Comparison of ENCODE assay signal across 8 mouse cellular contexts in genomic region chr5:137072079-137072960, GRCm38 (mm10). TPM values are rescaled to one million over a fixed set of nuclear protein-coding genes. Genes with fewer than 3 reads are reported as not detected.
DNase-seq lines count a peak whose midpoint lies in the region; ATAC-seq and TF ChIP-seq lines count a peak whose summit lies in the region.

Gene Serpine1 (minus strand): TSS chr5:137072268.

- no peaks in the 10 kb centered on the region for H3K9me3 ChIP-seq in ES-Bruce4 (replicated peaks; ENCODE audit: control insufficient read depth, insufficient read depth, low read length, poor library complexity, severe bottlenecking)
- no peaks in the 10 kb centered on the region for H3K9me3 ChIP-seq in forebrain, embryonic 10.5 days
- H3K9me3 ChIP-seq in heart, embryonic 15.5 days (replicated peaks), result no peaks in the 10 kb centered on the region
- H3K9me3 ChIP-seq in kidney, postnatal 0 days (replicated peaks; ENCODE audit: low read length), result no peaks in the 10 kb centered on the region
- no peaks in the 10 kb centered on the region for H3K9me3 ChIP-seq in liver, embryonic 16.5 days (replicated peaks; ENCODE audit: control insufficient read depth, low read length)

- H3K36me3 ChIP-seq in ES-Bruce4 (ENCODE audit: control insufficient read depth, insufficient read depth, low read length, poor library complexity, severe bottlenecking), result no peaks in the 10 kb centered on the region
- no peaks in the 10 kb centered on the region for H3K36me3 ChIP-seq in forebrain, embryonic 10.5 days (replicated peaks)
- no peaks in the 10 kb centered on the region for H3K36me3 ChIP-seq in heart, embryonic 15.5 days
- H3K36me3 ChIP-seq in kidney, postnatal 0 days (ENCODE audit: insufficient read depth, low read length), result no peaks in the 10 kb centered on the region
- no peaks in the 10 kb centered on the region for H3K36me3 ChIP-seq in liver, embryonic 16.5 days (ENCODE audit: control insufficient read depth, insufficient read depth)

- TF ChIP-seq EP300 in ES-Bruce4 (IDR thresholded peaks at IDR 0.05; ENCODE audit: insufficient read depth, low read depth, low read length), result peak; percentile 72

- peak; percentile 87 for ATAC-seq in heart, embryonic 15.5 days (replicated peaks; ENCODE audit: insufficient number of reproducible peaks, insufficient read depth, low FRiP score, low read depth)
- peak; percentile 84 for ATAC-seq in kidney, postnatal 0 days (replicated peaks; ENCODE audit: low FRiP score, low read depth)
- peak; percentile 70 for ATAC-seq in liver, embryonic 16.5 days (ENCODE audit: low read depth)

- H3K9ac ChIP-seq in ES-Bruce4 (ENCODE audit: low read depth, poor library complexity, severe bottlenecking), result 0 out of 2 replicates have a peak within 1 kb of the TSS, but pooled peaks have one; percentile 7
- H3K9ac ChIP-seq in heart, embryonic 15.5 days, result no peak within 1 kb of the TSS
- H3K9ac ChIP-seq in kidney, postnatal 0 days (ENCODE audit: low read depth, low read length), result no peak within 1 kb of the TSS; the same call in 1 of the 2 replicates
- H3K9ac ChIP-seq in liver, embryonic 16.5 days (ENCODE audit: low read depth, low read length), result no peak within 1 kb of the TSS

- DNase-seq in brain, adult 2 months (ENCODE audit: low read depth, low spot score), result peak; percentile 87
- DNase-seq in forebrain, embryonic 10.5 days (ENCODE audit: extremely low spot score, low spot score), result peak; percentile 71
- peak; percentile 94 for DNase-seq in kidney, postnatal 0 days (ENCODE audit: low spot score)
- peak; percentile 65 for DNase-seq in thymus, postnatal 25 days

- TF ChIP-seq POLR2A in ES-Bruce4 (IDR thresholded peaks at IDR 0.05; ENCODE audit: insufficient read depth, low read length), result no peak
- no peak for TF ChIP-seq POLR2A in olfactory bulb, adult 2 months (IDR thresholded peaks at IDR 0.05; ENCODE audit: insufficient read depth, low read depth, low read length)

- peak within 1 kb of the TSS; percentile 42 for H3K4me3 ChIP-seq in ES-Bruce4 (ENCODE audit: low read depth, low read length)
- peak within 1 kb of the TSS; percentile 46 for H3K4me3 ChIP-seq in forebrain, embryonic 10.5 days
- H3K4me3 ChIP-seq in heart, embryonic 15.5 days, result peak within 1 kb of the TSS; percentile 41
- H3K4me3 ChIP-seq in kidney, postnatal 0 days (replicated peaks; ENCODE audit: low read depth, low read length), result peak within 1 kb of the TSS; percentile 19; the same call in 1 of the 2 replicates
- H3K4me3 ChIP-seq in liver, embryonic 16.5 days (ENCODE audit: low read depth, low read length), result no peak within 1 kb of the TSS
- H3K4me3 ChIP-seq in olfactory bulb, adult 2 months (ENCODE audit: insufficient read depth, low read depth, low read length), result no peak within 1 kb of the TSS

- H3K27me3 ChIP-seq in ES-Bruce4 (ENCODE audit: control insufficient read depth, insufficient read depth, low read length, poor library complexity, severe bottlenecking), result no peaks in the 10 kb centered on the region
- H3K27me3 ChIP-seq in forebrain, embryonic 10.5 days (ENCODE audit: poor library complexity, severe bottlenecking), result no peaks in the 10 kb centered on the region
- no peaks in the 10 kb centered on the region for H3K27me3 ChIP-seq in heart, embryonic 15.5 days
- H3K27me3 ChIP-seq in kidney, postnatal 0 days (ENCODE audit: insufficient read depth, low read length), result no peaks in the 10 kb centered on the region
- H3K27me3 ChIP-seq in liver, embryonic 16.5 days (ENCODE audit: control insufficient read depth, insufficient read depth, low read depth, low read length), result no peaks in the 10 kb centered on the region; the same call in 1 of the 2 replicates

- WGBS in forebrain, embryonic 10.5 days, result 24% methylated on average over 23 of the region's 23 CpGs
- WGBS in heart, embryonic 15.5 days, result 10% methylated on average over 23 of the region's 23 CpGs
- WGBS in kidney, postnatal 0 days, result 11% methylated on average over 23 of the region's 23 CpGs
- 21% methylated on average over 23 of the region's 23 CpGs for WGBS in liver, embryonic 16.5 days (ENCODE audit: insufficient replicate concordance)
- WGBS in olfactory bulb, adult 2 months, result 11% methylated on average over 23 of the region's 23 CpGs

- H3K4me1 ChIP-seq in ES-Bruce4 (ENCODE audit: control insufficient read depth, insufficient read depth, low read length), result peaks cover 7% of the 10 kb centered on the region
- H3K4me1 ChIP-seq in forebrain, embryonic 10.5 days, result peaks cover 37% of the 10 kb centered on the region
- peaks cover 47% of the 10 kb centered on the region for H3K4me1 ChIP-seq in heart, embryonic 15.5 days (replicated peaks)
- H3K4me1 ChIP-seq in kidney, postnatal 0 days (replicated peaks; ENCODE audit: insufficient read depth, low read length), result peaks cover 19% of the 10 kb centered on the region
- peaks cover 20% of the 10 kb centered on the region for H3K4me1 ChIP-seq in liver, embryonic 16.5 days (ENCODE audit: control insufficient read depth, low read depth, low read length)
- H3K4me1 ChIP-seq in olfactory bulb, adult 2 months (ENCODE audit: control insufficient read depth, insufficient read depth, low read length), result peaks cover 58% of the 10 kb centered on the region

- H3K27ac ChIP-seq in ES-Bruce4 (ENCODE audit: insufficient read depth, low read length), result peak within 1 kb of the TSS; percentile 46
- peak within 1 kb of the TSS; percentile 73 for H3K27ac ChIP-seq in forebrain, embryonic 10.5 days
- peak within 1 kb of the TSS; percentile 91 for H3K27ac ChIP-seq in heart, embryonic 15.5 days
- H3K27ac ChIP-seq in kidney, postnatal 0 days, result peak within 1 kb of the TSS; percentile 76
- no peak within 1 kb of the TSS for H3K27ac ChIP-seq in liver, embryonic 16.5 days (ENCODE audit: low read length)
- H3K27ac ChIP-seq in olfactory bulb, adult 2 months (ENCODE audit: insufficient read depth, low read depth, low read length), result peak within 1 kb of the TSS; percentile 56

- peak within 1 kb of the TSS; percentile 60 for H3K4me2 ChIP-seq in heart, embryonic 15.5 days
- H3K4me2 ChIP-seq in kidney, postnatal 0 days (ENCODE audit: low read length), result peak within 1 kb of the TSS; percentile 48
- H3K4me2 ChIP-seq in liver, embryonic 16.5 days (ENCODE audit: low read depth, low read length), result peak within 1 kb of the TSS; percentile 38

- TF ChIP-seq CTCF in ES-Bruce4 (IDR thresholded peaks at IDR 0.05; ENCODE audit: low read depth, low read length), result no peak
- TF ChIP-seq CTCF in kidney, postnatal 0 days (IDR thresholded peaks at IDR 0.05; ENCODE audit: low read depth), result no peak
- no peak for TF ChIP-seq CTCF in olfactory bulb, adult 2 months (IDR thresholded peaks at IDR 0.05; ENCODE audit: insufficient read depth, low read depth, low read length)

RNA-seq across cellular contexts. Expression of gene Serpine1, which starts in this region (rescaled TPM):
- 32.8 and 33.4 TPM in 2 replicates for polyA plus RNA-seq in ES-Bruce4 (2011; ENCODE audit: insufficient read depth, insufficient read length, low read depth, missing spikeins)
- polyA plus RNA-seq in forebrain, embryonic 10.5 days (2016; fragmentation: Nextera tagmentation; extraction: Ambion mirVana), result 0.10 and 0.17 TPM in 2 replicates
- 1.3 and 1.4 TPM in 2 replicates for polyA plus RNA-seq in heart, embryonic 15.5 days (2015; fragmentation: Nextera tagmentation; extraction: Ambion mirVana)
- 0.05 and 0.13 TPM in 2 replicates for polyA plus RNA-seq in kidney, postnatal 0 days (2015; fragmentation: Nextera tagmentation; extraction: Ambion mirVana)
- 0.30 and 0.34 TPM in 2 replicates for polyA plus RNA-seq in liver, embryonic 16.5 days (2015; fragmentation: Nextera tagmentation; extraction: Ambion mirVana)
- not detected in 2 replicates for polyA plus RNA-seq in olfactory bulb, adult 2 months (2012; ENCODE audit: insufficient read depth, insufficient read length, low replicate concordance, missing spikeins)

Comparison
In these comparisons a context has a peak if more than half of its experiments do, and no peak if none do; other contexts are left out.
1. RNA of gene Serpine1 (polyA plus RNA-seq): 32.8 to 33.4 TPM in ES-Bruce4; 1.3 to 1.4 TPM in heart, embryonic 15.5 days, 0.30 to 0.34 TPM in liver, embryonic 16.5 days, 0.10 to 0.17 TPM in forebrain, embryonic 10.5 days, 0.05 to 0.13 TPM in kidney, postnatal 0 days and not detected in olfactory bulb, adult 2 months; every median in the first group is over 10 times any median in the second.
2. Peak in DNase-seq, H3K4me3 ChIP-seq and H3K27ac ChIP-seq in forebrain, embryonic 10.5 days; RNA of the gene not detected or under 1 TPM.
3. Peak in DNase-seq, ATAC-seq, H3K4me3 ChIP-seq, H3K27ac ChIP-seq and H3K4me2 ChIP-seq in kidney, postnatal 0 days; RNA of the gene not detected or under 1 TPM.
4. Peak in ATAC-seq and H3K4me2 ChIP-seq in liver, embryonic 16.5 days; RNA of the gene not detected or under 1 TPM.
5. H3K4me3 ChIP-seq: peak in ES-Bruce4 (single experiment) and heart, embryonic 15.5 days (single experiment); none in liver, embryonic 16.5 days (single experiment) and olfactory bulb, adult 2 months (single experiment).
6. Peak in every context shown above with its lines, with median percentiles within 50 percentile points of each other: DNase-seq, ATAC-seq and H3K4me2 ChIP-seq.